In genomic region chr4:124751300-124752250, GRCm38 (mm10) we compare ENCODE assay signal across 8 mouse cellular contexts. TPM values are rescaled to one million over a fixed set of nuclear protein-coding genes. Genes with fewer than 3 reads are reported as not detected.
DNase-seq lines count a peak whose midpoint lies in the region; ATAC-seq lines count a peak whose summit lies in the region.

No protein-coding gene starts in this region.

- H3K4me3 ChIP-seq in intestine, embryonic 14.5 days (ENCODE audit: low read depth, low read length), result peak overlapping the region; percentile 73

- no peaks in the 10 kb centered on the region for H3K9me3 ChIP-seq in intestine, embryonic 14.5 days (ENCODE audit: control insufficient read depth, low read length)

- under 1% methylated on average over 75 of the region's 75 CpGs for WGBS in intestine, embryonic 14.5 days

- peak overlapping the region; percentile 93 for H3K4me2 ChIP-seq in intestine, embryonic 14.5 days (ENCODE audit: low read length)

- DNase-seq in adrenal gland, adult (ENCODE audit: inconsistent age in 2 of 2, low spot score in 1 of 2), result peak; percentile 98 to 99
- peak; percentile 98 for DNase-seq in embryo, embryonic 10.5 days (ENCODE audit: low spot score)
- peak; percentile 98 for DNase-seq in gastrocnemius, postnatal 25 days
- DNase-seq in intestine, embryonic 14.5 days (ENCODE audit: low spot score), result peak; percentile 97
- DNase-seq in left cerebral cortex, postnatal 14 days (ENCODE audit: low spot score in 2 of 2), result peak; percentile 98
- peak; percentile 97 for DNase-seq in mesoderm, embryonic 11.5 days (ENCODE audit: low read depth, low spot score)
- DNase-seq in right cerebral cortex, postnatal 36 days (ENCODE audit: low spot score in 2 of 2), result peak; percentile 95 to 98
- DNase-seq in yolk sac, embryonic 10.5 days (ENCODE audit: low spot score), result peak; percentile 98

- H3K4me1 ChIP-seq in intestine, embryonic 14.5 days (replicated peaks; ENCODE audit: control insufficient read depth, insufficient read depth, low read length), result peaks cover 22% of the 10 kb centered on the region

- peak overlapping the region; percentile 59 for H3K9ac ChIP-seq in intestine, embryonic 14.5 days (ENCODE audit: low read length)

- no peaks in the 10 kb centered on the region for H3K27me3 ChIP-seq in intestine, embryonic 14.5 days (replicated peaks; ENCODE audit: control insufficient read depth, insufficient read depth, low read length)

- intact Hi-C loops in left cerebral cortex, postnatal 14 days (cut with DNase I), result no loop called here

- H3K36me3 ChIP-seq in intestine, embryonic 14.5 days (ENCODE audit: control insufficient read depth, insufficient read depth, low read length), result 0 out of 2 replicates have a peak, but pooled peaks cover 5% of the 10 kb centered on the region

- ATAC-seq in intestine, embryonic 14.5 days (replicated peaks; ENCODE audit: low FRiP score, low TSS enrichment, low read depth), result peak; percentile 99

- no peak overlapping the region for H3K27ac ChIP-seq in intestine, embryonic 14.5 days (ENCODE audit: low read depth)

RNA-seq across cellular contexts. Expression of gene Inpp5b, which starts 9.9 kb away (rescaled TPM):
- 10 to 100 TPM in 1 of 2 experiments, 1 to 10 TPM in 1; 8.8 to 10.3 TPM for total RNA-seq in gastrocnemius, postnatal 25 days (2021)
- 29.4 and 31.2 TPM in 2 replicates for polyA plus RNA-seq in intestine, embryonic 14.5 days (2014; fragmentation: Nextera tagmentation; extraction: Ambion mirVana)
- total RNA-seq in left cerebral cortex, postnatal 14 days (2021), result 10 to 100 TPM; 35.3 to 42.5 TPM

RNA-seq across cellular contexts. Expression of gene Sf3a3, which starts 37.0 kb away (rescaled TPM):
- 10 to 100 TPM; 10.8 to 11.3 TPM for total RNA-seq in gastrocnemius, postnatal 25 days (2021)
- polyA plus RNA-seq in intestine, embryonic 14.5 days (2014; fragmentation: Nextera tagmentation; extraction: Ambion mirVana), result 142 and 164 TPM in 2 replicates
- total RNA-seq in left cerebral cortex, postnatal 14 days (2021), result 10 to 100 TPM; 31.1 to 32.2 TPM

RNA-seq across cellular contexts. Expression of gene Mtf1, which starts 50.3 kb away (rescaled TPM):
- total RNA-seq in gastrocnemius, postnatal 25 days (2021), result 10 to 100 TPM; 11.4 to 13.1 TPM
- 11.9 and 13.2 TPM in 2 replicates for polyA plus RNA-seq in intestine, embryonic 14.5 days (2014; fragmentation: Nextera tagmentation; extraction: Ambion mirVana)
- total RNA-seq in left cerebral cortex, postnatal 14 days (2021), result 10 to 100 TPM; 24.5 to 25.8 TPM

RNA-seq across cellular contexts. Expression of gene Fhl3, which starts 51.1 kb away (rescaled TPM):
- total RNA-seq in gastrocnemius, postnatal 25 days (2021), result 100 to 1,000 TPM; 200 to 220 TPM
- polyA plus RNA-seq in intestine, embryonic 14.5 days (2014; fragmentation: Nextera tagmentation; extraction: Ambion mirVana), result 12.9 and 13.6 TPM in 2 replicates
- total RNA-seq in left cerebral cortex, postnatal 14 days (2021), result 1 to 10 TPM; 3.8 to 4.2 TPM

RNA-seq across cellular contexts. Expression of gene Utp11, which starts 58.2 kb away (rescaled TPM):
- total RNA-seq in gastrocnemius, postnatal 25 days (2021), result 10 to 100 TPM; 16.1 to 18.3 TPM
- 57.6 and 65.6 TPM in 2 replicates for polyA plus RNA-seq in intestine, embryonic 14.5 days (2014; fragmentation: Nextera tagmentation; extraction: Ambion mirVana)
- total RNA-seq in left cerebral cortex, postnatal 14 days (2021), result 10 to 100 TPM; 14.1 to 14.3 TPM
